Mouse (Mus musculus) adrenal gland, postnatal 14 days (tissue): Measurements from ENCODE around the gene Actl10. TPM values are rescaled to one million over a fixed set of nuclear protein-coding genes. Genes with fewer than 3 reads are reported as not detected.

ENCODE experiments used
- DNase-seq: peaks from one replicate; pipeline ENCODE4 v3.0.0; 2021; ENCODE audit warnings: mixed read lengths
- total RNA-seq: library from RNA; stranded (reverse); gene quantifications from 2 replicates; pipeline ENCODE4 v1.2.3, GENCODE M21; 2021

The Actl10 gene
- total RNA-seq, 1 experiment from 2014 or later = not detected

GRCm38 (mm10) chr2:154551927-154552326, 351 bp downstream of the Actl10 start:
- DNase-seq = no peak

GRCm38 (mm10) chr2:154552424-154552907, 890 bp downstream of the Actl10 start:
- peak; percentile 90 for DNase-seq

DNA sequence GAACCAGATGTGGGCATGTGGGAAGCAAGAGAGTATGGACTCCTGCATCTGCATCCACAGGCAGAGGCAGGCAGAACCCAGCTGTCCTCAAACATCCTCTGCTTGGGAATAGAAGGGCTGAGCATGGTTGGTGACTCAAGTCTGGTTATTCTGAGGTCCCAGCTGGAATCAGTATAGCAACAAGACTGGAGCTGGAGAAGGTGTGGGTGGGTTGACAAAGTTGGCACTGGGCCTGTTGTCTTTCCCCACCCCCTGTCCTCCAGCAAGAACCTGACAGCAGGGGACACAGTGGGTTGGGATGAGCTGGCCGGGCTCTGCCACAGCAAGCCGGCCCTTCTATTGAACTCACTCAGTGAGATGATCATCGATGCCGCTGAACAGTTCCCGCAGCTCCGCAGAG, 3.7 kb downstream of the Actl10 start:
- no peak for DNase-seq

DNA sequence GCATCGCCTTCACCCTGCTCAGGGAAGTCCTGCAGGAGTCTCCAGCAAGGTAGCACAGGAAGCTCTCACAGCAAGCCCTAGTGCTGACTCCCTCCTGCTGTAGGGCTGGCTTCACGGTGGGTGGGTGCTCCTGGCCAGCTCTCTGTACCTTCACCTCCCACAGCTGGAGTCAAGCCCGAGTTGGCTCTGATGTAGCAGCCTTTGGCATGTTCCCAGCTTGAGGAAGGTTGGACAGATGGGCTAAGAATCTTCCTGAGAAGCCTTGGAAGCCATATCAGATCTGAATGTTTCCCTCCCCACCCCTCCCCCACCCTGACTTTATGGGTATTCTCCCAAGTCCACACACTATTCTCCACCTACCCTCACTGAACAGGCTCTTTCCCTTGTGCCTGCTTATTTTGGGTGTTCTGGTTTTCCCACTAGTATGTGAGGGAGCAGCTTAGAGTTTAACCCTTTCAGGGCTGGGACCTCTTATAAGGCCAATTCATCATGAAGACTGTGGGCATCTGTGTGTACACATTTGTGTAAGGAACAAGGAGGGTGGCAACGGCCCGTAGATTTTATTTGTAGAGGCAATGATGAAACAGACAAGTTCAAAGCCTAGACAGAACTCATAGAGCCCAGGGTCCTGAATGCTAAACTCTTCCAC, 5.7 kb downstream of the Actl10 start:
- DNase-seq = peak; percentile 47

GRCm38 (mm10) chr2:154558264-154559039, 6.9 kb downstream of the Actl10 start, which contains the start of gene Necab3:
Gene Necab3 (minus strand): TSS chr2:154558890.
- DNase-seq = peak; percentile 80

DNA sequence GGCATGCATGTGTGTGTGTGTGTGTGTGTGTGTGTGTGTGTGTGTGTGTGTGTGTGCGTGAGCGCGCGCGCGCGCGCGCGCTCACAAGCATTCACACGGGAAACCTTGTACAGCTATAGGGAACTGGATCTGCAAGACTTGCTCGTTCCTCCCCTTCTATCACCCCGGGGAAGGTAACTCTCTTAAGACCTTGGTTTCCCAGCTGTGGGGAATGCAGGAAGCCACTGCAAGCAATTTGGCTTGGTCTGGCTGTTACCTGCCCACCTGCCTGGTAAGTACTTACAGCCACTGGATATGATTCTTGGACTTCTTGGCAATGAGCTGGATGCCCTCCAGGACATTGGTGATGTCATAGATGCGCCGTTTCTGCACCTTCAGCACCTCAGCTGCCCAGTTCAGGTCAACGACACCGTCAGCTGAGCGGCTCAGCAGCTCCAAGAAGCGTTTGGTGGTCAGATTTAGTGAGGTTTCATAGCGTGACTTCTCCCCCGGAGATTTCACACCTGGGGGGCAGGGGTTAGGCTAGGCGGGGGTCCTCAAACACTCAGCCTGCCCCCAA, 12.1 kb downstream of the Actl10 start:
- no peak for DNase-seq

DNA sequence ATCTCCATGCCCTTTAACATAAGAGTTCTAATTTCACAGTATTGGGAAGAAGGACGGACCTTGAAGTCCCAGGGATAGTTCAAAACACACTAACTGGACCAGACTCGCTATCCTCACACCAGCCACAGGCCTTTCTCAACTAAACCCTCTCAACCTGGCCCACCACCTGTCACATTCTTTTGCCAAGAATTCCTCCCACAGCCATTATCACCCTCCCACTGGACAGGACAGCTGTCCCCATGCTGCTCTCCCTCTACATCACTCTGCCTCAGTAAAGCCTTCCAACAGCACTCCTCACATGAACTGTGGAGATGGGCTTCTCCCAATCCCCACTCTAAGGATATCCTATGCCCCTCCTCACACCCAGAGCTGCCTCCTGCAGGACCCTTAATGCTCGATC, 14.0 kb downstream of the Actl10 start:
- no peak for DNase-seq

GRCm38 (mm10) chr2:154566641-154567040, 15.1 kb downstream of the Actl10 start:
- no peak for DNase-seq

GRCm38 (mm10) chr2:154567766-154568165, 16.2 kb downstream of the Actl10 start:
- DNase-seq = no peak

- DNase-seq = peak; percentile 45
Measured at GRCm38 (mm10) chr2:154568329-154569070, 16.9 kb downstream of the Actl10 start.

GRCm38 (mm10) chr2:154569071-154569748, 17.6 kb downstream of the Actl10 start:
- peak; percentile 86 for DNase-seq

DNA sequence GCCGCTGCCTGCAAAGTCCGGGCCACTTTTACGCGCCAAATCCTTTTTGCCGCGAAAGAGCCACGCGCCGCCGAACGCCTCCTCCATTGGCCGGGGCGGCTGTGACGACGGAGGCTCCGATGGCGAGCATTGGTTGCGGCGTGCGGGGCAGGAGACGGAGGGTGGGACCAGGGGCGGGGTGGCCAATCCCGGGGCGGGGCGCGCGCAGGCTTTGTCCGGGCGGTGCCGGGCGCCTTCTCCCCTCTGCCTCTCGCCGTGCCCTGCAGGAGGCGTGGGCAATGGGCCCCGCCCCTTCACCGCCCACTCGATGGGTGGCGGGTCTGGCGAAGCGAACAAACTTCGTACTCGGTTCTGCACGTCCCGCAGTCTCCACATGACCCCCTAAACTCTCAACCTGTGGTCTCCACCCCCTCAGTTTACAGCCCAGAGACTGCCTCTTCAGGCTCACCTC, 18.3 kb downstream of the Actl10 start, which contains the start of gene E2f1:
E2f1 (minus strand) TSS at position 57 of the 451 bp plus-strand sequence.
- DNase-seq = peak; percentile 99

GRCm38 (mm10) chr2:154570666-154571065, 19.1 kb downstream of the Actl10 start:
- no peak for DNase-seq

GRCm38 (mm10) chr2:154571266-154571665, 19.7 kb downstream of the Actl10 start:
- no peak for DNase-seq

DNA sequence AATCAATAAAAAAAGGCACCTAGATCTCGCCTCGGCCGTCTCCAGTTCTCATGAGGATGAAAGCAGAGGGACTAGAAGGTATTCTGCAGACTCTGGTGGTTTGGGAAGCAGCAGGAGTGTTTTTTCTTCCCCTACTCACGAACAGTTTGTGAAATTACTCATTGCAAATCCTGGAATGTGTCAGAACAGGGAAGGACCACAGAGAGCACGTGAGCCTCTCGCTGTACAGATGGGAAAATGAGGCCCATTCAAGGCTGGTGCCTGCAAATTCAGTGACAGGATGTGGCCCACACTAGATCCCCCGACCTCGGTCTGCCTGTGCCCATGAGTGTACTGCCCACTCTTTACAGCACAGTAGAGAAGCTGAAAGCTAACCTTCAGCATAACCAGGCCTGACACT, 20.4 kb downstream of the Actl10 start:
- no peak for DNase-seq

- DNase-seq = no peak
Measured at GRCm38 (mm10) chr2:154572996-154573395, 21.4 kb downstream of the Actl10 start.

GRCm38 (mm10) chr2:154574271-154574670, 22.7 kb downstream of the Actl10 start:
- no peak for DNase-seq

- DNase-seq = peak; percentile 40
Measured at GRCm38 (mm10) chr2:154576876-154577743, 25.5 kb downstream of the Actl10 start.

DNA sequence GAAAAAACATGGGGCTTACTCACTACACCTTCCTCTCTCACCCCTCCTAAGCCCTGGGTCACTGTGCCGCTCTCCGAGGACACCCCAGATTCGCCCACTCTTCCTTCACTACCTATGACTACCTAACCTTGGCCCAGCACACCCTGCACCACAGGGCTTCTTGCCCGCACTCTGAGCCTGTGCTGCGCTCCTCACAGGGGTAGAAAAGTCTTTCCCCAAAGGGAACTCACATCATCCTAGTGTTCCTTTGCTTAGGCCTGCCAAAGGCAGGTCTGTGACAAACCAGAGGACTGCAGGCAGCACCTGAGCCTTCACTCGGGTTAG, 26.1 kb downstream of the Actl10 start:
- no peak for DNase-seq

DNA sequence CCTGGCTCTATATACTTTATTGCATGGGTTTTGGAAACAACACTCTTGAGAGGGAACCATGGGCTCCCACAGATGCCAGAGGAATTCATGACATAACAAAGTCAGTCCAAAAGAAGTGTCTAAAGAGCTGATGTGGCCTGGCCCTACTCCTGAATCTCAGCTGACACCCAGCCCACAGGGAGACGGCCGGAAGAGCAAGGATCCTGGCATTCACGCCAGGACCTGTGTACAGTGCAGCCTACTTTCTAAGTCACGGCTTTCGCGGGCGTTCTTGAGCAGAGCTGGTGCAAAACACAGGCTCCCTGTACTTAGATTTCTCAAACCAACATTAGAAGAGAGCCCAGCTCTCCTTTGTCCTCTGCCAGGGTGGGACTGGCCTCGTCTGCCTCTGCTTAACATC, 29.0 kb downstream of the Actl10 start:
- DNase-seq = peak; percentile 60

GRCm38 (mm10) chr2:154581421-154581820, 29.8 kb downstream of the Actl10 start:
- no peak for DNase-seq
